Mouse (Mus musculus): Measurements from ENCODE around the gene Thap11. TPM values are rescaled to one million over a fixed set of nuclear protein-coding genes. Genes with fewer than 3 reads are reported as not detected.
A peak's percentile ranks its signal among the peaks of the same experiment; 100 is the strongest.
"Not testable (repeated sequence)": the region's sequence is repeated elsewhere in the genome, so short reads cannot be mapped to it uniquely, and the experiment has no call there.

The Thap11 gene
- total RNA-seq (2021): 10 to 100 TPM; 33.2 to 34.9 TPM

- DNase-seq (ENCODE audit: extremely low spot score in 1 of 2, low spot score in 2 of 2): peak; percentile 88 to 96
- intact Hi-C loops (cut with DNase I): loop anchor here (10.0 kb wide), 1 partner anchor 80 kb away; the partner anchor contains the start of genes Ctrl and Psmb10
Observed at GRCm38 (mm10) chr8:105854715-105855216, at the start of gene Thap11. Gene Thap11 (plus strand): TSS chr8:105855132.

- DNase-seq (ENCODE audit: extremely low spot score in 1 of 2, low spot score in 2 of 2): no peak
- intact Hi-C loops (cut with DNase I): no loop called here
Observed at GRCm38 (mm10) chr8:105805346-105805745, 49.6 kb upstream of the Thap11 start.

- intact Hi-C loops (cut with DNase I): no loop called here
Observed at GRCm38 (mm10) chr8:105805964-105806363, 49.0 kb upstream of the Thap11 start.

GRCm38 (mm10) chr8:105807766-105808165 lies 47.2 kb upstream of the Thap11 start:
- intact Hi-C loops (cut with DNase I): no loop called here
- no peak for DNase-seq (ENCODE audit: extremely low spot score in 1 of 2, low spot score in 2 of 2)

More at GRCm38 (mm10) chr8:105805964-105806363, 49.0 kb upstream of the Thap11 start:
- DNase-seq (ENCODE audit: extremely low spot score in 1 of 2, low spot score in 2 of 2): no peak

- no peak for DNase-seq (ENCODE audit: extremely low spot score in 1 of 2, low spot score in 2 of 2)
- intact Hi-C loops (cut with DNase I): no loop called here
Observed at GRCm38 (mm10) chr8:105808480-105808879, 46.5 kb upstream of the Thap11 start.

GRCm38 (mm10) chr8:105810245-105810786 lies 44.6 kb upstream of the Thap11 start:
- intact Hi-C loops (cut with DNase I): no loop called here
- no peak for DNase-seq (ENCODE audit: extremely low spot score in 1 of 2, low spot score in 2 of 2)

GRCm38 (mm10) chr8:105811061-105811460 lies 43.9 kb upstream of the Thap11 start:
- intact Hi-C loops (cut with DNase I): no loop called here
- DNase-seq (ENCODE audit: extremely low spot score in 1 of 2, low spot score in 2 of 2): no peak

GRCm38 (mm10) chr8:105811543-105811942 lies 43.4 kb upstream of the Thap11 start:
- DNase-seq (ENCODE audit: extremely low spot score in 1 of 2, low spot score in 2 of 2): no peak
- intact Hi-C loops (cut with DNase I): no loop called here

- DNase-seq (ENCODE audit: extremely low spot score in 1 of 2, low spot score in 2 of 2): no peak
- intact Hi-C loops (cut with DNase I): no loop called here
Observed at GRCm38 (mm10) chr8:105812511-105812910, 42.4 kb upstream of the Thap11 start.

- DNase-seq (ENCODE audit: extremely low spot score in 1 of 2, low spot score in 2 of 2): no peak
- intact Hi-C loops (cut with DNase I): no loop called here
Observed at GRCm38 (mm10) chr8:105813241-105813640, 41.7 kb upstream of the Thap11 start.

- intact Hi-C loops (cut with DNase I): loop anchor here (10.0 kb wide), 1 partner anchor 55 kb away; no protein-coding TSS in a partner anchor
Observed at GRCm38 (mm10) chr8:105819659-105820058, 35.3 kb upstream of the Thap11 start.

GRCm38 (mm10) chr8:105820925-105821324 lies 34.0 kb upstream of the Thap11 start:
- intact Hi-C loops (cut with DNase I): loop anchor here (10.0 kb wide), 1 partner anchor 56 kb away; no protein-coding TSS in a partner anchor
- no peak for DNase-seq (ENCODE audit: extremely low spot score in 1 of 2, low spot score in 2 of 2)

More at GRCm38 (mm10) chr8:105819659-105820058, 35.3 kb upstream of the Thap11 start:
- DNase-seq (ENCODE audit: extremely low spot score in 1 of 2, low spot score in 2 of 2): no peak

- intact Hi-C loops (cut with DNase I): loop anchor here (10.0 kb wide), 1 partner anchor 61 kb away; no protein-coding TSS in a partner anchor
- no peak for DNase-seq (ENCODE audit: extremely low spot score in 1 of 2, low spot score in 2 of 2)
Observed at GRCm38 (mm10) chr8:105825506-105825905, 29.4 kb upstream of the Thap11 start.

GRCm38 (mm10) chr8:105826379-105826778 lies 28.6 kb upstream of the Thap11 start:
- intact Hi-C loops (cut with DNase I): loop anchor here (10.0 kb wide), 1 partner anchor 62 kb away; no protein-coding TSS in a partner anchor
- DNase-seq (ENCODE audit: extremely low spot score in 1 of 2, low spot score in 2 of 2): no peak

GRCm38 (mm10) chr8:105826861-105827848 lies 27.8 kb upstream of the Thap11 start, which contains the start of the genes Ranbp10 and Tsnaxip1:
Gene Ranbp10 (minus strand): TSS chr8:105827350.
Gene Tsnaxip1 (plus strand): TSS chr8:105827731.
- intact Hi-C loops (cut with DNase I): loop anchor here (10.0 kb wide), 1 partner anchor 62 kb away; no protein-coding TSS in a partner anchor
- peak; percentile 98 to 100 for DNase-seq (ENCODE audit: extremely low spot score in 1 of 2, low spot score in 2 of 2)

- intact Hi-C loops (cut with DNase I); DNase-seq (ENCODE audit: extremely low spot score in 1 of 2, low spot score in 2 of 2): not testable (repeated sequence)
Observed at GRCm38 (mm10) chr8:105833740-105834139, 21.2 kb upstream of the Thap11 start.

GRCm38 (mm10) chr8:105835318-105835717 lies 19.6 kb upstream of the Thap11 start:
- peak in 1 of 2 experiments; percentile 67 for DNase-seq (ENCODE audit: extremely low spot score in 1 of 2, low spot score in 2 of 2)
- intact Hi-C loops (cut with DNase I): no loop called here

GRCm38 (mm10) chr8:105836991-105837390 lies 17.9 kb upstream of the Thap11 start:
- DNase-seq (ENCODE audit: extremely low spot score in 1 of 2, low spot score in 2 of 2): no peak
- intact Hi-C loops (cut with DNase I): no loop called here

- intact Hi-C loops (cut with DNase I): no loop called here
- DNase-seq (ENCODE audit: extremely low spot score in 1 of 2, low spot score in 2 of 2): no peak
Observed at GRCm38 (mm10) chr8:105839209-105839608, 15.7 kb upstream of the Thap11 start.
